Mouse (Mus musculus): ENCODE measurements around the gene Gab1.

GRCm38 (mm10) chr8:80793791-80794515, 86.4 kb downstream of the Gab1 start:
- TF ChIP-seq POLR2A (IDR thresholded peaks at IDR 0.05; ENCODE audit: insufficient read depth, low read depth, low read length) (no peak), CTCF (IDR thresholded peaks at IDR 0.05) (no peak)
